Mouse (Mus musculus) gastrocnemius, adult 18-20 months (tissue): Measurements from ENCODE around the gene Cfd. TPM values are rescaled to one million over a fixed set of nuclear protein-coding genes. Genes with fewer than 3 reads are reported as not detected.

Experiments used
- DNase-seq: peaks from one replicate; pipeline ENCODE4 v3.0.0; 2021; ENCODE audit warnings: low spot score
- total RNA-seq, 2 experiments: library from RNA; stranded (reverse); gene quantifications; 2 replicates each; pipeline ENCODE4 v1.2.3; 2021

Cfd gene
- total RNA-seq, 2 experiments from 2014 or later: 46.0 to 111 TPM

DNA sequence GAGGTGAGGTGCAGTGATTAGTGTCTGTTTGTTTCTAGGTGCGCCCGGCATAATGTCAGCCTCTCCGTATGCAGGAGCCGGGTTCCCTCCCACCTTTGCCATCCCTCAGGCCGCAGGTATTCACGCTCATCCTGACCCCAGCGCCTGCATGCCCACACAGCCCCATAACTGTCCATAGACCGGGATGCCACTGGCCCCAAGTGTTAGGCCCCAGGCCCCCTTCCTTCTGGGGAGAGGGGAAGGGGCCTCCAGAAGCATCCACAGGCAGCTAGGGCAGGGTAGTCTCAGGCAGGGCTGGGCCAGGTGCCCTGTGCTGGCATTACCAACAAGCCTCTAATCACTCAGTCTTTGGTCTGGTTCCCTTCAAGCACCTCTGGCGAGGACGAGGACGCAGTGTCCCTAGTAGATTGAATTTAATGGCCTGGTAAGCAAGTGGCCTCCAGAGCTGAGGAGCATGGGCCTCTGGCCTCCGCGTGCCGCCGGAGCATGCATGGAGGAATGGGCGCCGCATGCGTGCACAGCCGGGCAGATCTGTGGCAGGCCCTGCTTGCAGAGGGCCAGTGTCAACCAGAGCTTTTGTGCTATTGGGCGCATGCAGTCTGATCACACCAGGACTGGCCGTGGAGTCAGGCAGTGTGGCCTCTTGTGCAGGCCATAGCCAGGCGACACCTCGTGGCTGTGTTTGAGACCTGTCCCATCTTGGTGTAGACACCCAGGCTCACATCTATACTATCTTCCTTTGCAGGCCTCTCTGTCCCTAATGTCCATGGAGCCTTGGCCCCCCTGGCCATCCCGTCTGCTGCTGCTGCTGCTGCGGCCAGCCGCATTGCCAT, 30.4 kb upstream of the Cfd start:
- DNase-seq: no peak

DNA sequence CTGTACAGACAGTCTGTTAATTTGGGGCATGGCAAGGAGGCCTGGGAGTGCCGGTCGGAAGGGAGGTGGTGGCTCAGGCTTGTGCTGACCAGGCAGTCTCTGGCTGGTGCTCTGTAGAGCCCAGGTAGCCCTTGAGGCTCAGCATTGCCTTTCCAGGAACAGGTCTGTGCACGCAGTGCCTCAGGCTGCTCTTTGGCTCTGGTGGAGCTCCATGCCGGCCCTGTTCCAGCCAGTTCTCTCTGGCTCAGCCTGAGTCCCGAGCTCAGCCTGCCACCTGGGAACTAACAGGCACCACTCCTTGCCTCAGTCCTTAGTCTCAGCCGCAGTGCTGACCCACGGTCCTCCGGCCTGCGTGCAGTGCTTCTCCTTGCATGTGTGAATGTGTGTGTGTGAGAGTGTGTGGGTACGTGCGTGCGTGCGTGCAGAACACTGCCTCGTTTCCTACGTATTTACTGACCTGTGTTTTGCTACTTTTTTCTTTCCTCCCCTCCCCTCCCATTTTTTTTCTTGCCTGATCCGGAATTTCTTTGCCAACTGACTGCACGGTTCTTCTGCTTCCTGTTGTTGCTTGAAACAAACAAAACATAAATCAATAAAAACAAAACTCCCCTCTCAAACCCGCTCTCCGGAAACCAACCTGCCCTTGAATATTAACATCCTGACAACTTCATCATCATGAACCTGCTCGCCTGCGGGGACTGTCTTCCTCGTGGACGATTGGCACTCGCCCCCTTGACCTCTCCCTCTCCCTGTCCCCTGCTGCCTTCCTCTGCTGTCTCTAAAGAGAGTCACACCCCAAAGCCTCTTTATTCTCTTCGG, 29.2 kb upstream of the Cfd start:
- DNase-seq: no peak

- no peak for DNase-seq
Observed at GRCm38 (mm10) chr10:79862049-79862788, 28.4 kb upstream of the Cfd start.

- no peak for DNase-seq
Observed at GRCm38 (mm10) chr10:79862925-79863324, 27.7 kb upstream of the Cfd start.

- DNase-seq: no peak
Observed at GRCm38 (mm10) chr10:79864351-79865188, 26.1 kb upstream of the Cfd start.

DNA sequence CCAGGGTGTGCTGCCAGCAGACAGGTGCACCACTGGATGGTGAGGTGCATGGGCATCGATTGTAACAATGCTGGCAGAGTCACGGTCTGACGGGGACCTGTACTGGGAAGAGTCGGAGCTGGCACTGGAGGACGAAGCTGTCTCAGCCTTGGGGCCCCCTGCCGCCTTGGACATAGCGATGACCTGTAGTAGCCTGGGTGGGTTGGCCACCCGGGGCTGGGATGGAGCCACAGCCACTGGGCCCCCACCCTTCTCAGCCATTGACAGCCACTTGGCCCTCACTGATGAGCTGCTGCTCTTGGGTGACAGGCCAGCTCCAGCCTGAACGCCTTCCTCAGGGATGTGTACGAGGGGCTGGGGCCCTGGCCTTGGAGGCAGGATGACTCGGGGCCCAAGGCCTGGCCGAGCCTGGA, 25.5 kb upstream of the Cfd start:
- DNase-seq: no peak

DNA sequence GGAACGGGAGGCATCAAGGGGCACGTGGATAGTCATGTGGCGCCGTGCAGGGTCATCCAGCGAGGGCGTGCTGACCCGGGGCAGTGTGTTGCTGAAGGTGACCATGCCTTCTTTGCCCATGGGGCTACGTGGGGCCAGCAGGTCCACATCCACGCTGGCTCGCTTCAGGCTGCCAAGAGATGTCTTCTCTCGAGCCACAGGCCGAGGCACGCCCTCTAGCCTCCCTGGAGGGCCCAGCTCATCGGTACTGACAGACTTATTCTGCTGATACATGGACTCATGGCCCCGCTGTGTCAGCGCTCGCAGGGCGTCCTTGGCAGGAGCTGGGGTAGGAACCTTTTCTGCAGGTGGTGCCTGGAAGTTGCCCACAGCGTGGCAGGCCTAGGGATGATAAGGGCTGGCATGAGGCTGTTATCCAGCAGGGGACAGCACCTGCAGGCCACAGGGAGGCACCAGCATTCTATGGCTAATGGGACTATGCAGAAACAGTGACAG, 24.8 kb upstream of the Cfd start:
- no peak for DNase-seq

- DNase-seq: no peak
Observed at GRCm38 (mm10) chr10:79866601-79867000, 24.1 kb upstream of the Cfd start.

DNA sequence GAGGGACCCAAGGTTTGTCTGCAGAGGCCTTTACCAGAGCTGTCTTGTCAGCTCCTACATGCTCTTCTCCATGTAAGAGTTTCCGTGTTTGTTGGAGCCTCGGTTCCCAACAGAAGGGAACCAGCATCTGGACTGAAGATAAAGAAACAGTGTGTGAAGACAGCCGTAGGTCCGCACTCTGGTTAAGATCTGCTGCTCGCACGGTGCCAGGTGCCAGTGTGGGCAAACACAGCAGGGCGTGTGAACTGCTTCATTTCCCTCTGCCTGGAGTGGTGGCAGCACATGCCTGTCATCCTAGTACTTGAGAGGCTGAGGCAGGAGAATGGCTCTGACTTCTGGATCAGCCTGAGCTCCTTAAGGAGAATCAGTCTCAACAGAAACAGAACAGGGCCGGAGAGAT, 18.8 kb upstream of the Cfd start:
- no peak for DNase-seq

GRCm38 (mm10) chr10:79872862-79873261, 17.8 kb upstream of the Cfd start:
- DNase-seq: no peak

GRCm38 (mm10) chr10:79873313-79873712, 17.3 kb upstream of the Cfd start:
- no peak for DNase-seq

- DNase-seq: no peak
Observed at GRCm38 (mm10) chr10:79873715-79874289, 16.9 kb upstream of the Cfd start.

DNA sequence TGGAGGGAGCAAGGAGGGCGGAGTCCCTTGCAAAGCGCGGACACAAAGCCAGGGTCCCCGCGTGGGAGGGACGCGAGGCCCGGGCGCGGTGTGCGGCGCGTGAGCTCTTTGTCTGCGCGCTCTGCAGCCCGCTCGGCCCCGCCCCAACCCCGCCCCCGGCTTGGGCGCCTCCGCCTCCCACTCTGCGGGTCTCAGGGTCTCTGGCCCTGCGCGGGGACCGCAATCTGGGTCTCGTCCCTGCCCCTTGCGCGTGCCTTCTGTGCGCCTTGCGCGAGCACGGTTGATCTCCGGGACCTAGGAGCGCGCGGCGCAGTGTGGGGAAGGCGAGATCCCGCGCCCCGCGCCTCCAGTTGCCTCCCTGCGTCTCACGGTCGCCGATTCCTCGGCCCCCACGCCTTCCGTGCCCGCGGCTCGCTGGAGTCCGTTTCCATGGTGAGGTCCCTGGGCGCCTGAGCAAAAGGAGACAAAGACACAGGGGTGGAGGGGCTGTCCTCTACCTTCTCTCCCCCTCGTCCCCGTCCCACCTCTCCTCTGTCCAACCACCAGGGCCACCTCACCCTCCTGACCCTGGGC, 16.3 kb upstream of the Cfd start, which contains the start of the genes Prtn3 and Plppr3:
Gene Prtn3 (plus strand): TSS at position 187 of the 573 bp plus-strand sequence.
Gene Plppr3 (minus strand): TSS at position 345 of the 573 bp plus-strand sequence.
- DNase-seq: no peak

DNA sequence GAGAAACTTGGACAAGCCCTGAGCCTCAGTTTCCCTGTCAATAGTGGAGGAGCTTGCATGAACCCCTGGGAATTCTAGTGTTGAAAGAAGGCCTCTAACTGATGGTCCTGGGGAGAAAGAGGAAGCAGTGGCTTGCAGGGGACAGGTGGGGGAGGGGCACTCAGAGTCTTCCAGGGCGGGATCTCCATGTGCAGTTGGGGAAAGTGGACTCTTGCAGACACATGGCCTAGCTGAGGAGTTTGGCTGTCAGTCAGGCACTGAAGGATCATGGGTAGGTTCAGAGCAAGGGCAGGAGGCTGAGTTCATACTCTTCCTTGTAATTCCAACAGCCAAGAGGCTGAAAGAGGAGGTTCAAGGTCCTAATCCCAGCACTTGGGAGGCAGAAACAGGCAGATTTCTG, 13.5 kb upstream of the Cfd start:
- no peak for DNase-seq

DNA sequence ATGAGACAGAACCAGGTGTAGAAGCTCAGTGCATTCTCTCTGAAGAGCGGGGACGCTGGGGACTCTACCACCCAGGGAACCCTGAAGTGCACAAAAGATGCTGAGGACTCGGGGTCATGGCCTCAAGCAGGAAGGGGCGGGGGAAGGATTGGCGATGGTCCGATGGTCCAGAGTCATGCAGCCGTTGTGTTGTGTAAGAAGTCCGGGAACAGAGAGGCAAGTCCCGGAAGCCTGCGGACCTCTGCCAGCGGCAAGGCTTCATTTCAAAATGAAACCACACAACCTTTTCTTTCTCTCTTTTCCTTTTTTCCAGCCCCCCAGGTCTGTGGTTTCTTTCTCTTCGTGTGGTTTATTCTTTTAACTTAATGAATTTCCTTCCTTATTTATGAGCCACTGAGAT, 12.9 kb upstream of the Cfd start:
- peak; percentile 66 for DNase-seq

DNA sequence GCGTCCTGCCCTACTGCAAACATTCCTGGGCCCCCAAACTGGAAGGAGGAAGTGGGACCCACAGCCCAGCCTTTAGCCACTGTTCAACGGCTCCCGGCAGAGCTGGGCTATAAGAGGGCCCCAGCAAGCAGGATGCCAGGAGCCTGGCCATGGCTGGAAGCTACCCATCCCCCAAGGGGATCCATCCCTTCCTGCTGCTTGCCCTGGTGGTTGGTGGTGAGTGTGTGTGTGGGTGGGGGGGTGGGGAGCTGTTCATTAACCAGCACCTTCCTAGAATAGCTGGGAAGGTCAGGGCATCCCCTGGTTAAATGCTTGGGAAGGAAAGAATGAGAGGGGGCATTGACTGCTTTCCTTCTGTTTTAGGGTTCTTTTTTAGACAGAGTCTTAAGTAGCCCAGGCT, 11.1 kb upstream of the Cfd start:
- DNase-seq: no peak

- no peak for DNase-seq
Observed at GRCm38 (mm10) chr10:79880721-79881120, 9.9 kb upstream of the Cfd start.

DNA sequence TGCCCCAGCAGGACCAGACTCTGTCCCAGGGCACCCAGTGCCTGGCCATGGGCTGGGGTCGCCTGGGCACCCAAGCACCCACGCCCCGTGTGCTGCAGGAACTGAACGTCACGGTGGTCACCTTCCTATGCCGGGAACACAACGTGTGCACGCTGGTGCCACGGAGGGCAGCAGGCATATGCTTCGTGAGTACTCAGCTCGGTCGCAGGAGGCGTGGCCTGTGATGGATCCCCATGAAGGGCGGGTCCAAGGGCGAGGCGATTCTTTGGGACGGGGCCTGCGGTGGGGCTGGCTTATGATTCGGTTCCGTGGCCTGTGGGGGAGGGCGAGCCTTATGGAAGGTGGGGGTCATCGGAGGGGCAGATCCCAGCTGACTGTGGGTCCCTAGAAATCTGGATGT, 8.7 kb upstream of the Cfd start:
- no peak for DNase-seq

DNA sequence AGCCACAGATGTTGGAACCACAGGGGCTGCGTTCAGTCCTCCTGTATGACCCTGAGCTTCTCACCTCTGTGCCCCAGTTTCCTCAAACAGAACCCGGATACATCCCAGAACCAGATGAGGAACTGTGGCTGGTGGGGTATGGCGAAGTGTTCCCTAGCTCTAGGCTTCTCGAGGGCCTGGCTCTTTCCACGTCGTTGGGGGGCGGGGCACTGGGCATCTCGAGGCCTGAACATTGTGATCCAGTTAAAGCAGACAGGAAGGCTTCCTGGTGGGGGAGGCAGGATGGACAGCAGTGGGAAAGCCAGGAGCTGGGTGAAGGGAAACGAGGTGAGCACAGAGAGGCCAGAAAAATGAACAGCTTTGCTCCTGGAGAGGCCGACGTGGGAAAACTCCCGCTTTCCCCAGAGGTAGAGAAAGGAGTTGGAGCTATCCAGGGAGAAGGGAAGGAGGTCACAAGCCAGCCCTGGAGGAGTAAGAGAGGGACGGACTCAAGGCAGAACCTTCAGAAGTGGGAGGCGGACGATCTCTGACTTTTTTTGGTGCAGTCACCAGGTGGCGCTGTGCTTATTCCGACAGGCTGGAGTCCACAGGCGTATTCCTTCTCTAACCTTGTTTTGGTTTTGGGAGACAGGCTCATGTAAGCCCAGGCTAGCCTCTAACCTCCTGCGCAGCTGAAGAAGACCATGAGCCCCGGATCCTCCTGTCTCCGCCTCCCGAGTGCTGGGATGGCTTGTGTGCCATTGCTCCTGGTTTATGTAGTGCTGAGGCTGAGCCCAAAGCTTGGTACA, 7.2 kb upstream of the Cfd start:
- peak; percentile 85 for DNase-seq
